Mouse (Mus musculus) kidney, postnatal 14 days (tissue): ENCODE measurements at regions not wholly inside any gene's neighbourhood (a gene's known extent, or its start where the extent isn't known, plus 50 kb on each side); places are given as distances from the start of the nearest gene placed in this dataset.

Experiments
- DNase-seq: peaks from one replicate; pipeline ENCODE4 v3.0.0; 2022; ENCODE audit warnings: mixed read lengths

GRCm38 (mm10) chr12:51118021-51118694, 229.7 kb upstream of the G2e3 start:
- DNase-seq: peak; percentile 24

GRCm38 (mm10) chr12:51117436-51118020, 230.3 kb upstream of the G2e3 start:
- no peak for DNase-seq

- no peak for DNase-seq
Observed at GRCm38 (mm10) chr12:51111811-51112210, 236.1 kb upstream of the G2e3 start.

- DNase-seq: no peak
Observed at GRCm38 (mm10) chr12:51108044-51108443, 239.8 kb upstream of the G2e3 start.

- DNase-seq: no peak
Observed at GRCm38 (mm10) chr12:51103541-51104042, 244.3 kb upstream of the G2e3 start.

- no peak for DNase-seq
Observed at GRCm38 (mm10) chr12:51101636-51102035, 246.2 kb upstream of the G2e3 start.

- DNase-seq: no peak
Observed at GRCm38 (mm10) chr12:51100868-51101267, 247.0 kb upstream of the G2e3 start.

- DNase-seq: no peak
Observed at GRCm38 (mm10) chr12:51095974-51096373, 251.9 kb upstream of the G2e3 start.

- DNase-seq: no peak
Observed at GRCm38 (mm10) chr12:51089324-51089723, 258.5 kb upstream of the G2e3 start.

- no peak for DNase-seq
Observed at GRCm38 (mm10) chr12:51081809-51082208, 266.1 kb upstream of the G2e3 start.

- DNase-seq: no peak
Observed at GRCm38 (mm10) chr12:51073503-51073902, 274.4 kb upstream of the G2e3 start.

- no peak for DNase-seq
Observed at GRCm38 (mm10) chr12:51060931-51061330, 286.9 kb upstream of the G2e3 start.

- peak; percentile 3 for DNase-seq
Observed at GRCm38 (mm10) chr12:51058569-51058968, 289.3 kb upstream of the G2e3 start.

- DNase-seq: no peak
Observed at GRCm38 (mm10) chr12:51058104-51058503, 289.8 kb upstream of the G2e3 start.

- no peak for DNase-seq
Observed at GRCm38 (mm10) chr12:51047116-51047515, 300.7 kb upstream of the G2e3 start.

GRCm38 (mm10) chr12:51045437-51045836, 302.4 kb upstream of the G2e3 start:
- peak; percentile 1 for DNase-seq

- no peak for DNase-seq
Observed at GRCm38 (mm10) chr12:51045020-51045419, 302.8 kb upstream of the G2e3 start.

GRCm38 (mm10) chr12:51032193-51032592, 315.7 kb upstream of the G2e3 start:
- no peak for DNase-seq

GRCm38 (mm10) chr12:51028601-51029174, 319.2 kb upstream of the G2e3 start:
- DNase-seq: no peak

- no peak for DNase-seq
Observed at GRCm38 (mm10) chr12:51026046-51026445, 321.8 kb upstream of the G2e3 start.

GRCm38 (mm10) chr12:51025531-51025930, 322.3 kb upstream of the G2e3 start:
- no peak for DNase-seq

- no peak for DNase-seq
Observed at GRCm38 (mm10) chr12:51024057-51024743, 323.7 kb upstream of the G2e3 start.

GRCm38 (mm10) chr12:51018185-51018584, 329.7 kb upstream of the G2e3 start:
- DNase-seq: no peak

GRCm38 (mm10) chr12:51016081-51016480, 331.8 kb upstream of the G2e3 start:
- DNase-seq: no peak
